Mouse (Mus musculus): ENCODE measurements around the gene Lrrk1. TPM values are rescaled to one million over a fixed set of nuclear protein-coding genes. Genes with fewer than 3 reads are reported as not detected.
"Not testable (repeated sequence)": the region's sequence is repeated elsewhere in the genome, so short reads cannot be mapped to it uniquely, and the experiment has no call there.

Gene Lrrk1
- polyA plus RNA-seq, 3 experiments from 2014 or later = 1.5 to 9.7 (median 4.7) TPM

- no peak for ATAC-seq
These were observed 168.3 kb downstream of the Lrrk1 start for GRCm38 (mm10) chr7:66219794-66220227.

DNA sequence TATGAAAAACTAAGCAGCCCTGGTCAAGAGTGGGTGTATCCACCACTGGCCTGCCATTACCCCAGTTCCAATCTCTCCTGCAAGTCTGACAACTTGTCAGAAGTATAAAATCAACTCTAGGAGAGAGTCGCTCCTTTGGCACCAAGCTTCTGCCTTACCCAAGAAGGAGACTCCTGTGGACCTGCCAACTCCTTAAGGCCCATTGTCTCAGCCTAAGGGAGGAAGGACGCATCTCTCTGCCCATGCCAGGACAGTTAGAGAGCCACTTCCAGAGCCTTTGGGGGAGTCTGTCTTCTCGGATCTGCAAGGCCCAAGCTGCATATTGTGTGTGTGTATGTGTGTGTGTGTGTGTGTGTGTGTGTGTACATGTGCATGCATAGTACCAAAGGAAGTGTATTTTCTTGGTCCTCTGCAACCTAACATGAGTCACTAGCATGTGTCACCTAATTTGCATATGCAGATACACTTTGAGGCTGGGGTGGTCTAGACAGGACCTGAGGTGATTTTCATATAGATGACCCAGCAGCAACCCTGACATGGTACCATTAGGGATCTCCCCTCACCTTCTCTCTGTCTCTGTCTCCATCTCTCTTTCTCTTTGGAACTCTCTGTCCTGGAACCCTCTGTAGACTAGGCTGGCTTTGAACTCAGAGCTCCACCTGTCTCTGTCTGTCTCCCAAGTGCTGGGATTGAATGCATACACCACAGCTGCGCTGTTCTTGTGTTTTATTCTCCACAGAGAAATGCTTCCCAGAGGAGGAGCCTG is 168.9 kb downstream of the Lrrk1 start:
- no peak for ATAC-seq

- no peak for ATAC-seq
These were observed 169.7 kb downstream of the Lrrk1 start for GRCm38 (mm10) chr7:66218193-66219014.

- ATAC-seq = no peak
These were observed 170.5 kb downstream of the Lrrk1 start for GRCm38 (mm10) chr7:66217531-66218094.

- ATAC-seq = no peak
These were observed 171.1 kb downstream of the Lrrk1 start for GRCm38 (mm10) chr7:66217011-66217410.

DNA sequence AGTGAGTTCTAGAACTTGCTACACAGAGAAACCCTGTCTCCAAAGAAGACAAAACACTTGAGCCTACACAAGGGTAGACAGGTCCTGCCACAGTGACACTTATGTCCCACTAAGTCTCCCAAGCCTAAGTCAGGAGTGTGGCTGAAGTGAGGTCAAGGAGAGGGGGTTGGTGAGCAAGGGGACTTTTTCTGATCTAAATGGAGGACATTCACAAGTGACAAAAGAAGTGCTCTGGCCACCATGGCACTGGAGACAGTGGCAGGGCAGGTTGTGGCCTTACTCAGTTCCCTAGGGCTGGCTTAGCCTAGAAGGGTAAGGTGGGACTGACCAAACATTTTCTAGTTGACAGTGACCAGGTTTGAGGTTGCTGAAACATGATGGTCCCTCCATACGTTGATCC is 172.2 kb downstream of the Lrrk1 start:
- ATAC-seq = no peak

DNA sequence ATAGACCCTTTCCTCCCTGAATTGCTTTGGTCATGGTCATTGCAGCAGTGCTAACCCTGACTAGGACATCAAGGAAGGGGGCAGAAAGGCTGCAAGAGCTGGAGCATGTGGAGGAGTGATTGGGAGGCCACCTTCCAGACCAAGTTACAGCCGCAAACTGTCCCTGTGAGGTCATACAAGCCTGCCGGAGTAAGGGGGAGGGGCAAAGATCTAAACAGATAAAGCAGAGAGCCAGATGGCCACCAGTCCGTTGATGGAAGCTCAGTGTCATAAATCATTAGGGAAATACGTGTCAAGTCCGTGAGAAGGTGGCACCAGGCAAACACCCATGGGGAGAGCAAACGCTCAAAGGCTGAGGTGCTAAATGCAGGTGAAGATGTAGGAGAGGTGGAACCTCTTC is 173.7 kb downstream of the Lrrk1 start:
- ATAC-seq = no peak

- ATAC-seq = no peak
These were observed 175.3 kb downstream of the Lrrk1 start for GRCm38 (mm10) chr7:66212887-66213286.

GRCm38 (mm10) chr7:66209920-66210319 is 178.2 kb downstream of the Lrrk1 start:
- peak; percentile 25 for ATAC-seq

DNA sequence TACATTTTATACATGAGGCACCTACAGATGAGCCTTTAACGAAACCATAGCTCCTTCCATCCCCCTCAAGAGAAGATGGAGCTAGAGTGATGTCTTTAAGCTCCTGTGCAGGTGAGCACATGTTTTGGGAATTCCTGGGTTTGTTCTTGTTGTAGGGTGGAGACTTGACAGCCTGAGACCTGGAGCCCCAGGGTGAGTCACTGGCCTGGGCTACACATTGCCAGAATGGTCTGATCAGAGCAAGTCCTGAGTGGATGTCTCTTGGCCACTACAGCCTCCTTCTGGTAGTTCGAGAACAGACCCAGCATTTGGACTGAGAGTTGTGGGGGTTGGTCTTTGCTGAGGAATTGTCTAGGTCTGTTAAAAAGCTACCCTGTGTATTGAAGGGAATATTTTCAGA is 186.5 kb downstream of the Lrrk1 start:
- ATAC-seq = no peak

- no peak for ATAC-seq
These were observed 187.2 kb downstream of the Lrrk1 start for GRCm38 (mm10) chr7:66200791-66201450.

DNA sequence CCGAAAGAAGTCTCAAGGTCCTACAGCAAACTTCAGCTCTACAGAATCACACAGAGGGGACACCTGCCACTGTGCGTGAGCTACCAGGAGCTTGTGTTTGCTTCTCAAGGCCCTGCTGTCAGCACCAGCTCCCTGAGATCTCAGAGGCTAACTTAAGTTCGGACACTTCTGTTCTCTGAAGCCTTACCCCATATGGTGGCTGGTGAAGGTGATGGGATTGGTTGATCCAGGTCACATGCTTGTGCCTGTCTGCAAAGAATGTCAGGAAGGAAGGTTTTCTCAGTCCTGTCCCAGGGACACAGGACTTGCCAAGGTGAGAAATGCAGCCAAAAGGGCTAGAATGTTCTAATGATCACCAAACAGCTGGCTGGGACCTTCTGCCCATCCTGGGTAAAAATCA is 187.8 kb downstream of the Lrrk1 start:
- no peak for ATAC-seq

DNA sequence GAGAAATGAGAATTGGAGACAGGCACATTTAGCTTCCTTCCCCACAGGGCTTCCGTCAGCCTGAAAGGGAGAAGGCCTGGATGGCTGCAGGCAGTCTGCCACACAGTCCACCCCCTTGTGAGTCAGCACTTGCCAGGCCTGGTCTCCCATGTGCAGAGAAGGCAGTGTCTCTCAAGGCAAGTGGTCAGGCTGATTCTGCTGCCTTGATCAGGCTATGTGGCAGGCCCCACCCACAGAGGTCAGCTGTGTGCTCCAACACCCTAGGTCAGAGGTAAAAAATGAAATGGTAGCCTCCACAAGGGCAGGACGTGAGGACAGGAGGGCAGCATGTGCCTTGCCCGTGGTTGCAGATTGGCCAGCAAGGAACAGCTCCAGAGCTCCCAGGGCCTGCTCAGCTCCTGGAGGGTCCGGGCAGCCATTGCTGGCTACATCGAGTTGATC is 188.7 kb downstream of the Lrrk1 start:
- ATAC-seq = no peak

DNA sequence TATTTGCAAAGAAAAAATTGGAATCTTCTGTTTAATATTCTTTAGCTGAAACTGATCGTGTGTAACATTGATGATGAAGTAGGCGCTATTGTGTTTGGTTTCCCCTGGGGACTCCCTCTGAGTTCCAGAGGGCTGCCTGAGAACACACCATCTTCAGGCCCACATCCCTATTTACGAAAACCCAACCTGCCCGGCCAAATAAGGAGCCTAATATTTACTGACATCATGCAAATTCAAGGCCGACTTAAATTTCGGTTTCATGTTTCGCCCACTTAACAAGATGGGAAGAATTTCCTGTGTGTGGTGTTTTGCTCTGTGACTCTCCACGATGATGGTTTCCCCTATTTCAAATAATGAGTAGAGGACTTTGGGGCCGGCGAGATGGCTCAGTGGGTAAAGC is 189.7 kb downstream of the Lrrk1 start:
- no peak for ATAC-seq

DNA sequence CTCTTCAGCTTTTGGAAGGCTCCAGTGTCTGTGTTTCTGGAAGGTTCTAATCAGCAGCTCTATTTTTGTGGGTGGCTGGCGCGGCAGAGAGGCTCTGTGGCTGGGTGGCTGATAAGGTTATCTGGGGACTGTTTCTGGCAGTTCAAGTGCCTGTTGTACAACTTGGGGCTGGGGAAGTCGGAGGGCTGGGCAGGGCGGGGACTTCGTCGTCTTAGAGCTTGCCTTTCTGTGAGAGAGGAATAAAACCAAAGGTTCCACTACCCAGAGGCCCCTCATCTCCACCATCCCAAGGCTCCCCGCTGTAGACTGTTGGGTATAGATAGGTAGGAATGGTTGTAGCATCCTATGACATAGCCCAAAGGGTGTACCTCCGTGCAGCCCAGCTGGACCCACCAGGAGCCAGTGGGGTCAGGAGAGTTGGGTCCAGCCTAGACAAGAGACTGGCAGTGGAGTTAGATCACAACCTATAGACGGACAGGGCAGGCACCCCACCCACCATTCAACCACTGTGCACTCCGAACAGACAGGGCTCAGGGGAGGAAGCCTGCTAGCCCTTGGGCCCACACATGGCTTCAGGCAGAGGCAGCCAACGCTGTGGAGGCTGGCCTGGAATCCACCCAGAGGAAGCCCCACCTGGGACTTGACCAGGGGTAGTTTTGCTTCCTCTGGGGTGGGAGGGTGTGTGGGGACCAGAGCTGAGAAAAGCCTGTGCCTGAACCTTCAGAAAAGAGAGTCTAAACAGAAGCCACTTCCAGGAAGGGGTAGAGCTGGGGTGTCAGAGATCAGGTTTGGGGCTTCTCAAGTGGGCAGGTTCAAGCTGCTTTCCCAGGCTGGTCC is 191.3 kb downstream of the Lrrk1 start:
- ATAC-seq = peak; percentile 41

DNA sequence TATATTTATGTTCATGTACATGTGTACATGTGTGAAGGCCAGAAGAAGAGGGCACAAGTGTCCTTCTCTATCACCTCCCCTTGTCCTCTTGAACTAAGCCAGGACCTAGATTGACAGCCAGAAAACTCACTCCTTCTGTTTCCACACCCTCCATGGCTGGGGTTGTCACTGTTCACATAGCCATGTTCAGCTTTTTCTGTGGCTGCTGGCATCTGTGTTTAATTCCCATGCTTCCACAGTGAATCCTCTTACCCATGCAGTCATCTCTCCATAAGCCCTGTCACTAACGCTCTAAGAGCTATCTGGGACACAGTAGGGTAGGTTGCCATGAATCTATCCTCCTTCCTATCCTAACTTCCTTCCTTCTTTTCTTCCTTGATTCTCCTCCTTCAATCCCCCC is 192.3 kb downstream of the Lrrk1 start:
- ATAC-seq = no peak

GRCm38 (mm10) chr7:66194511-66194910 is 193.6 kb downstream of the Lrrk1 start:
- ATAC-seq = no peak

- not testable (repeated sequence) for ATAC-seq
These were observed 197.8 kb downstream of the Lrrk1 start for GRCm38 (mm10) chr7:66190385-66190784.

- no peak for ATAC-seq
These were observed 200.4 kb downstream of the Lrrk1 start for GRCm38 (mm10) chr7:66187581-66188231.

- ATAC-seq = peak; percentile 74
These were observed 202.8 kb downstream of the Lrrk1 start for GRCm38 (mm10) chr7:66185370-66185769.

DNA sequence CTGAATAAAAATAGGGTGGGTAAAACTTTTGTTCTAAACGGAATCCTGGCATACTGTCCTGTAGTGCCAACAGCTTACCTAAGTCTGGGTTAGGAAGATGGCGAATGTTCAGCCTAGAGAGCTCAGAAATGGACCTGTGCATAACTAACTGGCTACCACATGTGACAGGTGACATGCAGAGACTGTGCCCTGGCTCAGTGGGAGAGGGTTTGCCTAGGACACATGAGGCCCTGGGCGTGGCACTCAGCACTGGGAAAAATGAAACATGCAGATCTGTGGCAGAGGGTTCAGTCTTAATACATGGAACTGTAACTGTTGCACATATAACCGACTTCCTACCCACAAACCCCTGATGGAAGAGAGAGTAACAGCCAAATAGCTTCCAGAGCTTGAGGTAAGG is 204.1 kb downstream of the Lrrk1 start:
- no peak for ATAC-seq
